Mouse (Mus musculus): ENCODE data around the gene Trim30b. TPM values are rescaled to one million over a fixed set of nuclear protein-coding genes. Genes with fewer than 3 reads are reported as not detected.
"Not testable (repeated sequence)": the region's sequence is repeated elsewhere in the genome, so short reads cannot be mapped to it uniquely, and the experiment has no call there.

Trim30b gene
- not detected for total RNA-seq (2021)
- long read RNA-seq, experiment 1 = 0 reads
- long read RNA-seq, experiment 2 = 0 reads

- H3K27ac ChIP-seq = peak within 1 kb of the TSS; percentile 56
- intact Hi-C loops (cut with DNase I) = no loop called here
Observed at GRCm38 (mm10) chr7:104369736-104370414, at the start of gene Trim30b. TSS of gene Trim30b (minus strand) at chr7:104369884.

GRCm38 (mm10) chr7:104404460-104404950 lies 34.8 kb upstream of the Trim30b start:
- no peak for TF ChIP-seq CTCF (IDR thresholded peaks at IDR 0.05)
- intact Hi-C loops (cut with DNase I) = no loop called here
- H3K4me3 ChIP-seq = no peak overlapping the region
- no peak overlapping the region for H3K27ac ChIP-seq
- DNase-seq = no peak

More at GRCm38 (mm10) chr7:104369736-104370414, at the start of gene Trim30b:
- H3K4me3 ChIP-seq = no peak within 1 kb of the TSS
- DNase-seq = no peak
- peak; percentile 22; the same call in 1 of the 2 replicates for TF ChIP-seq CTCF (IDR thresholded peaks at IDR 0.05)

GRCm38 (mm10) chr7:104401140-104401539 lies 31.5 kb upstream of the Trim30b start:
- no peak for DNase-seq
- no peak for TF ChIP-seq CTCF (IDR thresholded peaks at IDR 0.05)
- no peak overlapping the region for H3K4me3 ChIP-seq
- intact Hi-C loops (cut with DNase I) = no loop called here
- H3K27ac ChIP-seq = no peak overlapping the region

GRCm38 (mm10) chr7:104400698-104401097 lies 31.0 kb upstream of the Trim30b start, which contains the start of gene Trim30c:
TSS of gene Trim30c (minus strand) at chr7:104400837.
- TF ChIP-seq CTCF (IDR thresholded peaks at IDR 0.05) = no peak
- no peak within 1 kb of the TSS for H3K4me3 ChIP-seq
- no peak for DNase-seq
- H3K27ac ChIP-seq = no peak within 1 kb of the TSS
- intact Hi-C loops (cut with DNase I) = no loop called here

- no peak overlapping the region for H3K27ac ChIP-seq
- no peak for DNase-seq
- no peak overlapping the region for H3K4me3 ChIP-seq
- no peak for TF ChIP-seq CTCF (IDR thresholded peaks at IDR 0.05)
- intact Hi-C loops (cut with DNase I) = no loop called here
Observed at GRCm38 (mm10) chr7:104398492-104398891, 28.8 kb upstream of the Trim30b start.

GRCm38 (mm10) chr7:104366339-104366738 lies 3.3 kb downstream of the Trim30b start:
- no peak overlapping the region for H3K27ac ChIP-seq
- TF ChIP-seq CTCF (IDR thresholded peaks at IDR 0.05) = no peak
- DNase-seq = no peak
- intact Hi-C loops (cut with DNase I) = no loop called here
- no peak overlapping the region for H3K4me3 ChIP-seq

GRCm38 (mm10) chr7:104353600-104353967 lies 16.1 kb downstream of the Trim30b start:
- peak overlapping the region; percentile 80 for H3K27ac ChIP-seq
- H3K4me3 ChIP-seq = peak overlapping the region; percentile 76
- no peak for DNase-seq
- no peak for TF ChIP-seq CTCF (IDR thresholded peaks at IDR 0.05)
- intact Hi-C loops (cut with DNase I) = no loop called here

- intact Hi-C loops (cut with DNase I) = no loop called here
- Histone ChIP-seq H3K4me3 (peak within 1 kb of the TSS; percentile 76), H3K27ac (peak within 1 kb of the TSS; percentile 80)
- TF ChIP-seq CTCF (IDR thresholded peaks at IDR 0.05) = no peak
- peak; percentile 74 for DNase-seq
Observed at GRCm38 (mm10) chr7:104352717-104353599, 16.7 kb downstream of the Trim30b start, which contains the start of gene Trim12c. TSS of gene Trim12c (minus strand) at chr7:104353362.

GRCm38 (mm10) chr7:104348043-104348442 lies 21.6 kb downstream of the Trim30b start:
- intact Hi-C loops (cut with DNase I); H3K4me3 ChIP-seq; H3K27ac ChIP-seq; DNase-seq: not testable (repeated sequence)

GRCm38 (mm10) chr7:104340744-104341143 lies 28.9 kb downstream of the Trim30b start:
- H3K4me3 ChIP-seq; DNase-seq; H3K27ac ChIP-seq; intact Hi-C loops (cut with DNase I): not testable (repeated sequence)

GRCm38 (mm10) chr7:104335547-104335946 lies 34.1 kb downstream of the Trim30b start:
- H3K4me3 ChIP-seq; H3K27ac ChIP-seq; intact Hi-C loops (cut with DNase I); DNase-seq: not testable (repeated sequence)

- intact Hi-C loops (cut with DNase I); H3K4me3 ChIP-seq; DNase-seq: not testable (repeated sequence)
Observed at GRCm38 (mm10) chr7:104329171-104329570, 40.5 kb downstream of the Trim30b start, which contains the start of gene Trim34b. TSS of gene Trim34b (plus strand) at chr7:104329471.

GRCm38 (mm10) chr7:104322028-104322427 lies 47.7 kb downstream of the Trim30b start:
- no peak for TF ChIP-seq CTCF (IDR thresholded peaks at IDR 0.05)
- intact Hi-C loops (cut with DNase I) = no loop called here
- no peak for DNase-seq
- Histone ChIP-seq H3K4me3 (no peak overlapping the region), H3K27ac (no peak overlapping the region)

More at GRCm38 (mm10) chr7:104329171-104329570, 40.5 kb downstream of the Trim30b start, which contains the start of gene Trim34b:
- not testable (repeated sequence) for H3K27ac ChIP-seq

GRCm38 (mm10) chr7:104315369-104316080 lies 54.2 kb downstream of the Trim30b start, which contains the start of gene Trim12a:
TSS of gene Trim12a (minus strand) at chr7:104315466.
- Histone ChIP-seq H3K27ac (peak within 1 kb of the TSS; percentile 79), H3K4me3 (peak within 1 kb of the TSS; percentile 75)
- intact Hi-C loops (cut with DNase I); DNase-seq: not testable (repeated sequence)
